Mouse (Mus musculus): ENCODE measurements around the gene Olfr1049.
"Not testable (repeated sequence)": the region's sequence is repeated elsewhere in the genome, so short reads cannot be mapped to it uniquely, and the experiment has no call there.

Olfr1049 gene

GRCm38 (mm10) chr2:86258228-86258627, at the start of gene Olfr1049:
Olfr1049 (minus strand) TSS chr2:86258328.
- DNase-seq (ENCODE audit: low read depth, low spot score) = not testable (repeated sequence)

- no peak for DNase-seq (ENCODE audit: low read depth, low spot score)
These were observed 34.0 kb upstream of the Olfr1049 start, which contains the start of gene Olfr1052 for GRCm38 (mm10) chr2:86292155-86292554. Olfr1052 (plus strand) TSS chr2:86292455.

- DNase-seq (ENCODE audit: low read depth, low spot score) = not testable (repeated sequence)
These were observed 20.9 kb upstream of the Olfr1049 start, which contains the start of gene Olfr1051 for GRCm38 (mm10) chr2:86278988-86279387. Olfr1051 (minus strand) TSS chr2:86279088.

GRCm38 (mm10) chr2:86240189-86240588, 17.9 kb downstream of the Olfr1049 start, which contains the start of gene Olfr1048:
Olfr1048 (minus strand) TSS chr2:86240289.
- no peak for DNase-seq (ENCODE audit: low read depth, low spot score)

GRCm38 (mm10) chr2:86231301-86231700, 26.8 kb downstream of the Olfr1049 start, which contains the start of gene Olfr1047:
Olfr1047 (minus strand) TSS chr2:86231401.
- no peak for DNase-seq (ENCODE audit: low read depth, low spot score)

GRCm38 (mm10) chr2:86219214-86219613, 38.9 kb downstream of the Olfr1049 start, which contains the start of gene Olfr1046:
Olfr1046 (minus strand) TSS chr2:86219314.
- DNase-seq (ENCODE audit: low read depth, low spot score) = no peak

Measured in telencephalon, adult 2 months (tissue).